Mouse (Mus musculus) cerebellum, adult 2 months (tissue): Measurements from ENCODE around the gene Prkd3.
A peak's percentile ranks its signal among the peaks of the same experiment; 100 is the strongest.

Source experiments
- CTCF ChIP-seq: fragments of 200-500 bp; IDR thresholded peaks from 2 replicates; pipeline ENCODE4 v1.5.1; 2011; ENCODE audit warnings: low read depth, mild to moderate bottlenecking, control low read depth, low read length, moderate library complexity, borderline replicate concordance; ENCODE audit not compliant: insufficient read depth
- POLR2A ChIP-seq: fragments of 200-500 bp; IDR thresholded peaks from 2 replicates; pipeline ENCODE4 v1.6.1; 2011; ENCODE audit warnings: low read length, control low read depth, borderline replicate concordance; ENCODE audit not compliant: insufficient read depth

DNA sequence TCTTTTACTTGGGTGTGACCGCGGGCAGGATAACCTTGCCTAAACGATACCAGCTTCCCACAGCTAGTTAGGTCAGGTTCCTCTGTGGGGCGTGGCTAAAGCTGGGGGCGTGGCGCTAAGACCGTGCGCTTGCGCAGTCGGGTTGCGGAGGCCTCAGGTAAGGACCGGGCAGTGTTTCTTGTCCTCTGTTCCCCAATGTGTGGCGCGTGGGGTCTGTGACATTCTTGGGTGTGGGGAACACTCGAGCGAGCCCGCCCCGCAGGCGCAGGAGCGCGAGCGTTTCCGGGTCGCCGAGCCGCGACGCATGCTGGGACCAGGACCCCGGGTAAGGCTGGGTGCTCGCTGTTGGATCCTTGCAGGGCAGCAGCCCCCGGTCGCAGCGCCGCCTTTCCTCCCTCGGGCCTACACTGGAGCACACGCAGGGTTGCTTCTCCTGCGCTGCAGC lies 104.2 kb downstream of the Prkd3 start, which contains the start of gene Cebpzos:
- peak; percentile 84 for TF ChIP-seq POLR2A
- TF ChIP-seq CTCF = no peak
